Mouse (Mus musculus): ENCODE measurements around the gene Olfr1195.
"Not testable (repeated sequence)": the region's sequence is repeated elsewhere in the genome, so short reads cannot be mapped to it uniquely, and the experiment has no call there.

The Olfr1195 gene

GRCm38 (mm10) chr2:88689087-88689486 is at the start of gene Olfr1195:
Olfr1195 (minus strand) TSS chr2:88689187.
- DNase-seq (ENCODE audit: low spot score), result no peak

- DNase-seq (ENCODE audit: low spot score), result no peak
Measured at GRCm38 (mm10) chr2:88732266-88732665, 43.3 kb upstream of the Olfr1195 start, which contains the start of gene Olfr1197. Olfr1197 (minus strand) TSS chr2:88732366.

GRCm38 (mm10) chr2:88704497-88704896 is 15.5 kb upstream of the Olfr1195 start, which contains the start of gene Olfr1196:
Olfr1196 (minus strand) TSS chr2:88704597.
- no peak for DNase-seq (ENCODE audit: low spot score)

GRCm38 (mm10) chr2:88675328-88675727 is 13.7 kb downstream of the Olfr1195 start, which contains the start of gene Olfr1193:
Olfr1193 (plus strand) TSS chr2:88675628.
- DNase-seq (ENCODE audit: low spot score), result not testable (repeated sequence)

GRCm38 (mm10) chr2:88648209-88648608 is 40.8 kb downstream of the Olfr1195 start, which contains the start of gene Olfr1192-ps1:
Olfr1192-ps1 (plus strand) TSS chr2:88648509.
- no peak for DNase-seq (ENCODE audit: low spot score)

GRCm38 (mm10) chr2:88640242-88640641 is 48.7 kb downstream of the Olfr1195 start, which contains the start of gene Olfr1191-ps1:
Olfr1191-ps1 (plus strand) TSS chr2:88640542.
- DNase-seq (ENCODE audit: low spot score), result not testable (repeated sequence)
